Mouse (Mus musculus) liver, embryonic 13.5 days (tissue): Measurements from ENCODE around the gene Wdr66. TPM values are rescaled to one million over a fixed set of nuclear protein-coding genes. Genes with fewer than 3 reads are reported as not detected.

Experiments
- ATAC-seq: fragments of 200-750 bp; cut with Nextera tagmentation; 2 replicates; pipeline ENCODE4 v1.8.0; 2017; ENCODE audit warnings: low read depth, mild to moderate bottlenecking, moderate number of reproducible peaks, moderate library complexity
- DNase-seq: peaks from one replicate; pipeline ENCODE4 v3.0.0; 2022
- H3K27ac ChIP-seq: fragments of 300-500 bp; sonication (generic); 2 replicates; pipeline ENCODE4 v1.5.1; 2015; ENCODE audit warnings: moderate library complexity, mild to moderate bottlenecking, inconsistent platforms
- H3K27me3 ChIP-seq: fragments of 300-500 bp; sonication (generic); 2 replicates; pipeline ENCODE4 v1.6.1; 2015; ENCODE audit warnings: mild to moderate bottlenecking, inconsistent platforms
- H3K36me3 ChIP-seq: fragments of 300-500 bp; sonication (generic); 2 replicates; pipeline ENCODE4 v1.6.1; 2015; ENCODE audit warnings: mild to moderate bottlenecking, inconsistent platforms
- H3K4me1 ChIP-seq: fragments of 300-500 bp; sonication (generic); replicated peaks from 2 replicates; pipeline ENCODE4 v1.6.1; 2015; ENCODE audit warnings: inconsistent platforms
- H3K4me2 ChIP-seq: fragments of 300-500 bp; sonication (generic); 2 replicates; pipeline ENCODE4 v1.6.1; 2015; ENCODE audit warnings: inconsistent platforms, mild to moderate bottlenecking, moderate library complexity
- H3K4me3 ChIP-seq: fragments of 300-500 bp; sonication (generic); replicated peaks from 2 replicates; pipeline ENCODE4 v1.5.1; 2015; ENCODE audit warnings: mild to moderate bottlenecking, inconsistent platforms
- H3K9ac ChIP-seq: fragments of 300-500 bp; sonication (generic); 2 replicates; pipeline ENCODE4 v1.6.1; 2015; ENCODE audit warnings: mild to moderate bottlenecking, inconsistent platforms
- H3K9me3 ChIP-seq: fragments of 300-500 bp; sonication (generic); replicated peaks from 2 replicates; pipeline ENCODE4 v1.6.1; 2016; ENCODE audit warnings: inconsistent platforms
- WGBS: fragments of 180-500 bp; shearing (Covaris S2); methylation state at CpG from one replicate; pipeline ENCODE4 v1.1.7; 2015; ENCODE audit not compliant: insufficient replicate concordance; 5-methylcytosine and 5-hydroxymethylcytosine counted together
- polyA plus RNA-seq: library from polyadenylated mRNA; unstranded; fragments of >200 nt; fragmentation: Nextera tagmentation; extraction: Ambion mirVana; gene quantifications from 2 replicates; pipeline ENCODE4 v1.2.1, GENCODE M21; 2015

Wdr66 gene
- polyA plus RNA-seq, 1 experiment from 2014 or later = 0.16 TPM

DNA sequence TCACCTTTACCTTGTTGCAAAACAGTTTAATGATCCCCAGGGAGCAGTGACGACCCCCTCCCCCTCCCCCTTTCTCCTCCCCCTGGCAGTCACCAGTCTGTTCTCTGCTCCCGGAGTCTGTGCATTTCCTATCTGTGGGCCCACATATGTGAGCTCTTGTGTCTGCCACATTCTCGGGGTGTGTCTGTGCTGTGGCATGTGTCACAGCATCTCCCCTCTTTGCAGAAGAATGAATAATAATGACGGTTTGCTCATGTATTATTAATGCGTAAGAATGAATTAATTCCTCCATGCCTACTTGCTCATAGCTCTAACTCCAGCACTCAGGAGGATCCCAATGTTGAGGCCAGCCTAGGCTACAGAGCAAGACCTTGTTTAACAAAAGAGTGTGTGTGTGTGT, 21.0 kb downstream of the Wdr66 start:
- no peaks in the 10 kb centered on the region for H3K27me3 ChIP-seq
- H3K36me3 ChIP-seq = no peaks in the 10 kb centered on the region
- no peak overlapping the region for H3K27ac ChIP-seq
- no peak overlapping the region for H3K4me2 ChIP-seq
- 66% methylated on average over 5 of the region's 5 CpGs for WGBS
- no peak overlapping the region for H3K4me3 ChIP-seq
- no peak overlapping the region for H3K9ac ChIP-seq
- ATAC-seq = no peak
- H3K9me3 ChIP-seq = no peaks in the 10 kb centered on the region
- no peak for DNase-seq
- no peaks in the 10 kb centered on the region for H3K4me1 ChIP-seq

- no peak overlapping the region for H3K4me2 ChIP-seq
- no peaks in the 10 kb centered on the region for H3K9me3 ChIP-seq
- no peak overlapping the region for H3K27ac ChIP-seq
- H3K4me1 ChIP-seq = no peaks in the 10 kb centered on the region
- H3K4me3 ChIP-seq = no peak overlapping the region
- ATAC-seq = no peak
- WGBS = 65% methylated on average over 9 of the region's 9 CpGs
- DNase-seq = no peak
- no peaks in the 10 kb centered on the region for H3K36me3 ChIP-seq
- no peak overlapping the region for H3K9ac ChIP-seq
- H3K27me3 ChIP-seq = no peaks in the 10 kb centered on the region
These were observed 24.9 kb downstream of the Wdr66 start for GRCm38 (mm10) chr5:123276636-123277341.

DNA sequence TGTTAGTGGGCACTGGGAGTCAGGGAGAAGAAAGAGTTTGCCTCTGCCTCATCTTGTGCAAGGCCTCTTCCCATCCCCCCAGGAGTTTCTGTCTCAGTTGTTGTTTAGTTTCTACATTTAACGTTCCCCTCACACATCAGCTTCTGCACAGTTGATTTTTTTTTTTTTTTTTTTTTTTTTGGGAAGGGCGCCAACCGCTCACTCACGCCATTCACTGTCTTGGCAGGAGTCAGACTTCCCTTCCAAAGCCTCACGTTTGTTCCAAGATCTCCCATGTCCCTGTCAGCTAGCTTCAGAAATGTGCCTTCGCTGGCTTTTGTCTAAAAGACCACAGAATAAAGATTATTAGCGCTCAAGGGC, 25.4 kb downstream of the Wdr66 start:
- Histone ChIP-seq H3K9ac (no peak overlapping the region), H3K9me3 (no peaks in the 10 kb centered on the region), H3K4me3 (no peak overlapping the region), H3K27ac (no peak overlapping the region), H3K27me3 (no peaks in the 10 kb centered on the region), H3K36me3 (no peaks in the 10 kb centered on the region), H3K4me2 (no peak overlapping the region), H3K4me1 (no peaks in the 10 kb centered on the region)
- 61% methylated on average over 7 of the region's 7 CpGs for WGBS
- DNase-seq = no peak
- ATAC-seq = no peak

- WGBS = 70% methylated on average over 4 of the region's 4 CpGs
- Histone ChIP-seq H3K9me3 (no peaks in the 10 kb centered on the region), H3K4me1 (no peaks in the 10 kb centered on the region), H3K27ac (no peak overlapping the region), H3K4me3 (no peak overlapping the region), H3K9ac (no peak overlapping the region), H3K4me2 (no peak overlapping the region), H3K36me3 (no peaks in the 10 kb centered on the region), H3K27me3 (no peaks in the 10 kb centered on the region)
- ATAC-seq = no peak
- no peak for DNase-seq
These were observed 25.8 kb downstream of the Wdr66 start for GRCm38 (mm10) chr5:123277704-123278103.

DNA sequence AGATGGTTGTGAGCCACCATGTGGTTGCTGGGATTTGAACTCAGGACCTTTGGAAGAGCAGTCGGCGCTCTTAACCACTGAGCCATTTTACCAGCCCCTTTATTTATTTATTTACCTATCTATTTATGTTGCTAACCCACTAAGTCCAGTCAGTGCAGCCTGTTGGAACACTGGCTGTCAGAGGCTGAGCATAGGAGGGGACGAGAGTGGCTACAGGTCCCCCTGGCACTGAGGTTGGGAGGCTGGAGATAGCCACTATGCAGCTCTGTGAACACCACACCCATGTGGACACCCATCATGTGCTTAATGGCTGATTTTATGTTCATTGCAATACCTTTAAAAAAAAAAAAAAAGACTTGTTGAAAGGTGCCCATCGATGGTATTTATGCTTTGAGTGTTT, 27.3 kb downstream of the Wdr66 start:
- ATAC-seq (no peak), DNase-seq (no peak)
- H3K9me3 ChIP-seq = no peaks in the 10 kb centered on the region
- H3K36me3 ChIP-seq = no peaks in the 10 kb centered on the region
- H3K27ac ChIP-seq = no peak overlapping the region
- H3K4me1 ChIP-seq = no peaks in the 10 kb centered on the region
- no peak overlapping the region for H3K4me2 ChIP-seq
- WGBS = 72% methylated on average over 4 of the region's 4 CpGs
- H3K9ac ChIP-seq = no peak overlapping the region
- H3K27me3 ChIP-seq = no peaks in the 10 kb centered on the region
- no peak overlapping the region for H3K4me3 ChIP-seq

GRCm38 (mm10) chr5:123281336-123282136, 29.6 kb downstream of the Wdr66 start:
- Histone ChIP-seq H3K9ac (no peak overlapping the region), H3K36me3 (no peaks in the 10 kb centered on the region), H3K27ac (no peak overlapping the region), H3K27me3 (no peaks in the 10 kb centered on the region), H3K4me3 (no peak overlapping the region), H3K9me3 (no peaks in the 10 kb centered on the region), H3K4me1 (no peaks in the 10 kb centered on the region), H3K4me2 (no peak overlapping the region)
- 65% methylated on average over 9 of the region's 9 CpGs for WGBS
- ATAC-seq (no peak), DNase-seq (no peak)

- no peak overlapping the region for H3K9ac ChIP-seq
- DNase-seq (no peak), ATAC-seq (no peak)
- no peaks in the 10 kb centered on the region for H3K4me1 ChIP-seq
- H3K36me3 ChIP-seq = no peaks in the 10 kb centered on the region
- 40% methylated on average over 8 of the region's 8 CpGs for WGBS
- H3K4me3 ChIP-seq = no peak overlapping the region
- H3K27me3 ChIP-seq = no peaks in the 10 kb centered on the region
- no peaks in the 10 kb centered on the region for H3K9me3 ChIP-seq
- no peak overlapping the region for H3K27ac ChIP-seq
- no peak overlapping the region for H3K4me2 ChIP-seq
These were observed 33.3 kb downstream of the Wdr66 start for GRCm38 (mm10) chr5:123285174-123285573.

DNA sequence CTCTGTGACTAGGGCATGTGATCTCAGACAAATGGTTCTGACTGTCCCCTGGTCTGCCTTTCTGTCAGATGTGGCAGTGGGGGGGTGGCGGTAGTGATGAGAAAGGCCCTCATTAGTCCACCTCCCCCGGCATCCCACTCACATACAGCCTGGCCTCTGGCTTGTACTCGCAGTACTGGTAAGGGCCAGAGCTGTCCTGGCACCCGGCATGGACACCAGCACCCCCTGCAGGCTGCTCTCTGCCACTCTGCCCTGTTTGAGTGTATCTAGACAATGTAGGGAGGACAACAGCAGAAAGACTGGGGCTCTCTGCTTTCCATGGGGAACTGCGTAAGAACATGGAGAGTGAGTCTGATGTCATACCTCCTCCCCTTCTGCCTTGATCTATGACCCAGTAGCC, 36.2 kb downstream of the Wdr66 start:
- Histone ChIP-seq H3K36me3 (no peaks in the 10 kb centered on the region), H3K27me3 (no peaks in the 10 kb centered on the region), H3K4me1 (no peaks in the 10 kb centered on the region), H3K9me3 (no peaks in the 10 kb centered on the region), H3K4me2 (no peak overlapping the region), H3K9ac (no peak overlapping the region), H3K4me3 (no peak overlapping the region), H3K27ac (no peak overlapping the region)
- DNase-seq = no peak
- no peak for ATAC-seq
- 74% methylated on average over 5 of the region's 5 CpGs for WGBS

- ATAC-seq = no peak
- no peak for DNase-seq
- peaks cover 19% of the 10 kb centered on the region for H3K27me3 ChIP-seq
- H3K27ac ChIP-seq = no peak overlapping the region
- H3K9me3 ChIP-seq = no peaks in the 10 kb centered on the region
- 71% methylated on average over 9 of the region's 9 CpGs for WGBS
- H3K9ac ChIP-seq = no peak overlapping the region
- no peaks in the 10 kb centered on the region for H3K36me3 ChIP-seq
- H3K4me3 ChIP-seq = no peak overlapping the region
- H3K4me1 ChIP-seq = no peaks in the 10 kb centered on the region
- H3K4me2 ChIP-seq = no peak overlapping the region
These were observed 42.8 kb downstream of the Wdr66 start for GRCm38 (mm10) chr5:123294653-123295052.

- no peaks in the 10 kb centered on the region for H3K4me1 ChIP-seq
- no peaks in the 10 kb centered on the region for H3K9me3 ChIP-seq
- no peak overlapping the region for H3K27ac ChIP-seq
- H3K4me3 ChIP-seq = no peak overlapping the region
- H3K4me2 ChIP-seq = no peak overlapping the region
- H3K27me3 ChIP-seq = peaks cover 19% of the 10 kb centered on the region
- ATAC-seq (no peak), DNase-seq (no peak)
- H3K36me3 ChIP-seq = no peaks in the 10 kb centered on the region
- WGBS = 56% methylated on average over 12 of the region's 12 CpGs
- H3K9ac ChIP-seq = no peak overlapping the region
These were observed 44.4 kb downstream of the Wdr66 start for GRCm38 (mm10) chr5:123296224-123296806.

DNA sequence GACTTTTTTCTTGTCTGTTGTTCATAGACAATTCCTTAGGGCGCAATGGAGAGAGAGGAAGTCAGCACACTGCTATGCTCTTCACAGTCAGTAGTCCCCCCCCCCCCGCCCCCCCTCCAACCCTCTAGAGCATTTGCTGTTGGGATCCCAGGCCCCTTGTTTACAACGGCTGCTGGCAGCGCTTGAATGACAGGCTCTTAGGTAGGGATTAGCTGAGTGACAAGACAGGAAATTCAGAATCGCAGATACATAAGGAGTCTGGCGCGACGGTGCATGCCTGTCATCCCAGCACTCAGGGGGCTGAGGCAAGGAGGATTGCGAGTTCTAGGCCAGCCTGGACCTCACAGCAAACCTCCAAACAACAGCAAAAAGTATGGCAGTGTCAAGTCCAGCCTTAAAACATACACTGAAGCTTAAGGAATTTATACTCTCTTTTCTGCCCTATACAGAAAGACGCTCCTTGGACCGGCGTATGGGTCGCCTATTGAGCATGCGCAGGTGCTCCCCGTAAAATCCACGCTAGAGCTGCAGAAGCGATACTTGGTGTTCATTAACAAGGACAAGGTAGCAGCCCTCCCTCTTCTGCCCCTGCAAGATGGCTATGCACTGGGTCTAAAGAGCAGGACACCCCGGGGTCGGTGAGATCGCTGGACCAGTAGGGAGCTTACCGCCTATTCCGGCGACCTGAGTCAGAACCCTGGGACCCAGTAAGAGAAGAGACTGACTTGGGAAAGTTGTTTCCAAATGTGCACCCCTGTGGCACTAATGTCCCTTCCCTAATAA, 45.3 kb downstream of the Wdr66 start:
- no peak overlapping the region for H3K4me2 ChIP-seq
- H3K4me3 ChIP-seq = no peak overlapping the region
- no peak overlapping the region for H3K9ac ChIP-seq
- ATAC-seq (no peak), DNase-seq (no peak)
- WGBS = 55% methylated on average over 23 of the region's 23 CpGs
- H3K27me3 ChIP-seq = peaks cover 19% of the 10 kb centered on the region
- no peak overlapping the region for H3K27ac ChIP-seq
- H3K4me1 ChIP-seq = no peaks in the 10 kb centered on the region
- no peaks in the 10 kb centered on the region for H3K36me3 ChIP-seq
- H3K9me3 ChIP-seq = no peaks in the 10 kb centered on the region
